Mouse (Mus musculus) layer of hippocampus, postnatal 25 days (tissue): ENCODE data around the gene Epn1. TPM values are rescaled to one million over a fixed set of nuclear protein-coding genes. Genes with fewer than 3 reads are reported as not detected.
"Not testable (repeated sequence)": the region's sequence is repeated elsewhere in the genome, so short reads cannot be mapped to it uniquely, and the experiment has no call there.

Experiments used
- DNase-seq, 2 experiments: peaks; one replicate each; pipeline ENCODE4 v3.0.0; 2022; ENCODE audit warnings: mixed read lengths in 2 of 2, low spot score in 1 of 2; ENCODE audit errors: extremely low spot score in 1 of 2
- total RNA-seq, 2 experiments: library from RNA; stranded (reverse); gene quantifications; 2 replicates each; pipeline ENCODE4 v1.2.3; 2021

Epn1 gene
- total RNA-seq, 2 experiments from 2014 or later: 520 to 560 TPM

DNA sequence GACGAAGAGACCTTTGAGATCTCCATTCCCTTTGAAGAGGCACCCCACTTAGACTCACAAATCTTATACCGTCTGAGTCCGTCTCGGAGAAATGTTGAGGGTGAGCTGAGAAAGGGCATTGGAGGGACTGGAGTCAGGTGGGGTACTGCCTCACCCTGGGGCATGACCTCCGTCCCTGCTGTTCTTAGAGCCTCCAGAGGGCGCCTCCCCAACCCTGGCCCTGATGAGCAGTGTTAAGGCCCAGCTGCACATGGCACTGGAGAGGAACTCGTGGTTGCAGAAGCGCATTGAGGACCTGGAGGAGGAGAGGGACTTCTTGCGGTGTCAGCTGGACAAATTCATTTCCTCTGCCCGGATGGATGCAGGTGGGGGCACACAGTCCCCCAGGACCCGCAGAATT is 22.2 kb upstream of the Epn1 start:
- no peak for DNase-seq

GRCm38 (mm10) chr7:5058631-5059030 is 21.4 kb upstream of the Epn1 start:
- DNase-seq: no peak

GRCm38 (mm10) chr7:5059421-5059820 is 20.6 kb upstream of the Epn1 start:
- DNase-seq: no peak

GRCm38 (mm10) chr7:5060239-5060731 is 19.8 kb upstream of the Epn1 start:
- DNase-seq: peak; percentile 52 to 58

- DNase-seq: peak; percentile 97 to 100
Observed at GRCm38 (mm10) chr7:5060944-5061773, 18.9 kb upstream of the Epn1 start.

GRCm38 (mm10) chr7:5061774-5062359 is 18.2 kb upstream of the Epn1 start, which contains the start of gene U2af2:
Gene U2af2 (plus strand): TSS chr7:5062143.
- DNase-seq: peak; percentile 83 to 90

- DNase-seq: peak in 1 of 2 experiments; percentile 57
Observed at GRCm38 (mm10) chr7:5062360-5063001, 17.6 kb upstream of the Epn1 start.

DNA sequence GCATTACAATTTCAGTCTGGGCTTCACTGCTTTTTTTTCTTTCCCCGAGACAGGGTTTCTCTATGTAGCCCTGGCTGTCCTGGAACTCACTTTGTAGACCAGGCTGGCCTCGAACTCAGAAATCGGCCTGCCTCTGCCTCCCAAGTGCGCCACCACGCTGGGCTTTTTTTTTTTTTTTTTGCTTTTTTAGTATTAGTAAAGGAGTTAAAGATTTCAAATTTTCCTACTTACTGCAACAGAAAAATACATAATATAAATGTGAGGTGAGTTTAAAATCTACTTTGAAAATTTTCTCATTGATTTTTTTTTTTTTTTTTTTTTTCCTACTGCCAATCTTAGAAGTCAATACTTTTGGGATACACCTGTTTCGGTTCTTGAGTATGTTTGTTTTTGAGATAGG is 15.1 kb upstream of the Epn1 start:
- no peak for DNase-seq

- DNase-seq: no peak
Observed at GRCm38 (mm10) chr7:5073586-5073985, 6.4 kb upstream of the Epn1 start.

DNA sequence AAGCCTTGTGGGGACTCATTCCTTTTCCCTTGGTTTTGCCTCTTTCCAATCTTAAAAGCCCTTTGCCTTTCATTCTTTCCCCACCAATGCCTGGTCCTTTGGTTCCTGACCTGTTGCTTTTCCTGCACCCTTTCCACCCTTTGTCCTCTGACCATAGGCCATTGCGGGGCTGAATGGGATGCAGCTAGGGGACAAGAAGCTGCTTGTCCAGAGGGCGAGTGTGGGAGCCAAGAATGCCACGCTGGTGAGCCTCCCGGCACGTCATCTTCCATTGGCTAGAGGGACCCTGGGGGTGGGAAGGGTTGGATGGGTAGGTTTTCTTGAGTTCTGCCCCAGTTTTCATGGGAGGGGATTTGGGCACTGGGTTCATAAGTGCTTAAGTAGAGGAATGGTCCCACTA is 5.1 kb upstream of the Epn1 start:
- no peak for DNase-seq

DNA sequence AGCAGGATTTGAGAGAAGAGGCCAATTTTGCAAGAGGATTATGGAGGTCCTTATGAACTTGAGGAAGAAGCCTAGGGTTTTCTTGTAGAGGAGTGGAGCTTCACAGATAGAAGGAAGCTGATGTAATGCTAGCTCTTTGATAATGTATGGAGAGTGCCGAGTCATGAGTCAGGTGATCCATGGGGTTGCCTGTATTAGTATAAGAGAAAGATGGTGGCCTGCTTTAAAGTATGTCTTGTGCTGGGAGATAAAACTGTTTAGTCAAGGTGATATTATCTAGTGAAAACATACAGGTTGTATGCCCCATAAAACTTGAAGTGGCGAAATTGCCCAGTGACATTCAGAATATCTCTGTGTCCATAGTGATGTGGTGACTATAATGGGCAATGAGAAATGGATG is 3.1 kb upstream of the Epn1 start:
- DNase-seq: no peak

DNA sequence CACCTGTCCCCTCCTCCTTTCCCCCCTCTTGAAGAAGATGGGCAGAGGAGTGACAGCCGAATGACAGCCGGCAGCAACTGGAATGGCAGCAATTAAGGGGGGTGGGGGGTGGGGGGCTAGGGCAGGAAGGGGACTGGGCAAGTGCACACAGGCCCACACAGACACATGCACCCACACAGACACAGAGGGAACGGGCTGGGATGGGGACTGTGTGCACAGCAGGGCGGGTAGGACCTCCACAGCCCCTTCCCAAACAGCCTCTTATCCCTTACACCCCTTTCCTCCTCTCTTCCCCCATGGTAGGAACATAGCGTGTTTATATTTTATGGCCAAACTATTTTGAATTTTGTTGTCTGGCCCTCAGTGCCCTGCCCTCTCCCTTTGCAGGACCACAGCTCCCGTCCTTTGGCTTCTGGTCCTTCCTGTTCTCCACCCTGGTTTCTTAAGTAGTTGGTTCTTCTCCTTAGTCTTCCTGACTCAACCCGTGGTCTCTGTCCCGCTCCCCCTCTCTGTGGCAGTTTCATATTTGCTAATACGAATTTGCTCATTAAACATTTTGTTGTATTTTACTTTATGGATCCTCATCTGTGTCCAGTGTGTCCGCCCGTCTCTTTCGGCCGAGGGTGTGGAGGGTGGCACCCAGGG is 548 bp upstream of the Epn1 start:
- not testable (repeated sequence) for DNase-seq

DNA sequence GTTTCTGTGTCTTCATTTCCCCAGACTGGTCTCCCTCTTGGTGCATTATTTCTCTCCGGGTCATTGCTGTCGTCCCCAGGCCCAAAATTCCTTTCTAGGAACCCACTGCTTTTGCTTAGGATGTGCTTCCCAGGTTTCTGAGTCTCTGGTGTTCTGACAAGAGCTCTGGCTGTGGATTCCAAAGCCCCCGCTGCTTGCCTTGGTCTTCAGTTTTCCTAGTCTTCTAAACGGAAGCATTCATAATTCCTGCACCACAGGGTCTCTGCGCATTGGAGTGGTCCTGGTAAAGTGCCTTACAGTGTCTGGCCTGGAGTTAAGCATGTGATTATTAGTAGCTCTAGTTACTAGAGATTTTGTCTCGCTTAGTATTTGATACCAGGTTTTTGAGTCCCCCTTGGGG is 780 bp downstream of the Epn1 start:
- DNase-seq: no peak

DNA sequence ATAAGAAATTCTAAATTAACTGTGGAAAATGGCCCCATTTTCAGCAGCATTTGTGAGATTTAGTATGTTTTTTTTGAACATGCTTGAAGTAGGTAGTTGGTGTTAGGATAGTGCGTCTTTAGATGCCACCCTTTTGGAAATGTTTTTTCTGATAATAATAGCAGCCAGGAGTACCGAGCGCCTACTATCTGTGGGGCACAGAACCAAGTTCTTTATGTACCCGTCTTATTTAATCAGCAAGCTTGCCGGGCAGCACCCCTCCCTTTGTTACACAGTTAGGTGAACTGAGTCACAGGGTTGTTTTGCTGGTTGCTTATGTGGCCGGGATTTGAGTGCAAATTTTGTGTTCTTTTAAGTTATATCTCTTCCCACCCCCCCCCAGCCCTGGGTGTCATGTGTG is 1.2 kb downstream of the Epn1 start:
- no peak for DNase-seq

DNA sequence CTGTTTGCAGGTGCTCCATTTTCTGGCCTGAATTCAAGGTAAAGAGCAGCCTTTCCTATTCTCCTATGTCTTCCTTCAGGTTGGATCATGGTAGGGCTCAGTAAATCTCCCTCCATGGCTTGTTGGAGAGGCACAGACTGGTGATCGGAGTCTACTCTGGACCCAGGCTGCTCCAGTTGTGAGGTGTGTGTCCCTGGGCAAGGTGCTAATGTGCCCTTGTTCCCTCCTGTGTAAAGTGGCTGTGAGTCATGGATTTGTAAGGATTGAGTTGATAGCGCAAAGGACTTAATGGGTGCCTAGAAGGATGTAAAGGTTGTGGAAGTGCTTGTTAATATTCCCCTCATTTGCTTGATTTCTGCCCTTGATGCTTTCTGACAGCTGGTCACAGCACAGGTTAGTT is 1.9 kb downstream of the Epn1 start:
- DNase-seq: no peak

DNA sequence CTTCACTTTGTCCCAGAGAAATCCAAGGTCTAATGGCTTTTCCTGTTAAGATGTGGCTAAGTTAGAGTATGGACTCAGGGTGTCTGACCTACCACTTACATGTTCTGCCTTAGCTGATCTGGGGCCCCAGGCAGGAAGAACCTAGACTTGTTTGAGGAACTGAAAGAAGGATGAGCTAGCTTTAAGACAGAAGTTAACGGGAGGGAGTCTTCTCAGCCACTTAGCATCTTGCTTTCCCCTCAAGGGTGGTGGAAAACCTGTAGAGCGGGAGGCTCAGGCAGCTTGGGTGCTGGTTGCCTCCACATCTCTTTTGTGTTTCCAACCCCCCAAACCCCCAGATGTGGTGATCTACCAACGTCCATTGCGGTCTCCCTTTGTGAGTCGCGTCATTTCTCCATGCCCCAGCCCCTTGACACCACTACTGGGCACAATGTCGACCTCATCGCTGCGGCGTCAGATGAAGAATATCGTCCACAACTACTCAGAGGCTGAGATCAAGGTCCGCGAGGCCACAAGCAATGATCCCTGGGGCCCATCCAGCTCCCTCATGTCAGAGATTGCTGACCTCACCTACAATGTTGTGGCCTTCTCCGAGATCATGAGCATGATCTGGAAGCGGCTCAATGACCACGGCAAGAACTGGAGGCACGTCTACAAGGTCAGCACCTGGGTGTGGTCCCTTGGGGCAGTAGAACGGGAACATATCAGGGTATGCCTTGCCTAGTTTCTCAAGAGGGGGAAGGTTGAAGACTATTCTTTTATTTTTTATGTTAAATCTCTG is 3.5 kb downstream of the Epn1 start:
- DNase-seq: no peak

DNA sequence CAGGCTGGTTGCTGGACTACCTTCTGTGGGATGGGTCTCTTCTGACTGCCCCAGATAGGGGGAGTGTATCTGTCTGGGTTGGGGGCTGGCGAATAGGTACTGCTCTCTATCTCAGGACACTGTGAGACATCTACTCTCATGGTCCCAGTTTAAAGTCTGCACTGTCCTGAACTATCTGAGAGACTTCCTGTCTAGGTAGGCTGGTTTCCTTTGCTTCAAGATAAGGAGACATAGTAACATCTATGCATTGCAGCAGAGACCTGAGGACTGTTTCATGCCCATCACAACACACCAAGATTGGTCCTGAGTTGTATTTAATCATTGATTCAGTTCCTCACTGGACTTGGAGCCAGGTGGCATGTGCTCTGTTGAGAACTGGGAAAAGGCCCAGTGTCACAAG is 5.5 kb downstream of the Epn1 start:
- no peak for DNase-seq

DNA sequence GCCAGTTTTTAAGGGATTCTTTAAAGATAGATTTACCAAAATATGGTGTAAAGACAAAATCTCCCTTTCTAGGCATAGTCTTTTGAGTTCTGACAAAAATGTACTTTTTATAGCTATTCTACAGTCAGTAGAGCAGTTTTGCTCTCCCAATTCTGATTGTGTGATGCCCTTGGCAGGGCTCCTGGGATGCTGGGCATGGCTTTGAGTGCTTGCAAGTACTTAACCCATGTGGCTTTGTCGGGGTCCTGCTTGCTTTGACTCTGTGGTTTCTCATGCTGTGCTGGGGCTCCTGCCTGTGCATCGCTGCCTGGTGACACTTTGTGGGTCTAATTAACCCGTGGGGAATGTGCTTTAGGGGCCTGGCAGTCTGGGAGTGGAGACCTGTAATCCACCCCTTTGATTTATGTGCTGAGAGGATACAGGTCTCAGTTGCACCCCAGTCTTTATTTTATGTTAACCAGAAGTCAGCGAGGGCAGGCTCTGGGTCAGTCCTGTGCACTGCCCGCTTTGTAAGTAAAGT is 6.9 kb downstream of the Epn1 start:
- DNase-seq: no peak

DNA sequence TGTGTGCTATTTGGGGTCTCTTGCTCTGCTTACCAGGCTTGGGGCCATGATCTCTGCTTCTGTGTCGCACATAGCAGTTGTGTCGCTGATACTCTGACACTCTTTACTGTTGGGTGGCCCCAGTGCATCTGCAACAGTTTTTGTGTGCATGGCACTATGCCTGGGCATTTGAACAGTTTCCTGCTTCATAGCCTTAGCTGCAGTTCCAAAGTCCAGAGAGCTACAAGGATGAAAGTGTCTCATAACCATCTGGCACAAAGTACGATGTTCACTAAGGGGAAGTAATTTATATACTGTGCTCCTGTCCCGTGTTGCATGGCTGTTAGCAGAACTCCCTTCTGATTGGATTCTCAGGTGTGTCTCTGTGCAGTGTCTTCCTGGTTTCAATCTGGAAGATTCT is 7.9 kb downstream of the Epn1 start:
- no peak for DNase-seq

GRCm38 (mm10) chr7:5089853-5090252 is 9.8 kb downstream of the Epn1 start:
- no peak for DNase-seq
